ENCODE assay signal across 9 mouse cellular contexts in the genomic region with DNA sequence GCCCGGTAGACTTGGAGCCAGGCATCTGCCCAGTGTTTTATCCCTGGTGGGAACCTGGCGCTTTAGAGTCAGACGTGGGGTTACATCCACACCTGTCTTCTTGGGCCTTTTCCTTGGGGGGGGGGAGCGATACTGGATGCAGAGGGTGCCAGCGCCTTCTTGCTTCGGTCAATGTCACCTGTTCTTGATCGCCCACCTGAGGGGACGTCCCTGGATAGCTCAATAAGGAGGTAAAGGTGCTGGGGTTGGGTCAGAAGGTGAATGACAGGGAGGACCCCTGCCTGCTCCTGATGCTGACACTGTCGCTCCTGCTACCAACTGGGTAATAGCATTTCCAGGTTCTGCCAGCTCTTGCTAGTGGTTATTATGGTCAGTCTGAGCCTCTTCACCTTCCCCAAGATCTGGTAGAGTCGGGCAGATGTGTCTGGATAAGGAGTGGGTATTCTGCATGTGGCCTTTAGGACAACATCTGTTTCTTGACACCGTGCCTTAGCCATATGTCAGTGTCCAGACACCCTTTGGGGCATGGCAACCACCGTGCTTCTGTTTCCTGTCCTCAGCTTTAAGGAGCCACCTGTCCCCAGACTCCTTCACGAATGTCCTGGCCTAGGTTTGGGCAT. TPM values are rescaled to one million over a fixed set of nuclear protein-coding genes. Genes with fewer than 3 reads are reported as not detected.
DNase-seq lines count a peak whose midpoint lies in the region; ATAC-seq and TF ChIP-seq lines count a peak whose summit lies in the region.
"Had no signal": no experiment of that assay in that cellular context is flagged by ENCODE, and none has a peak within 500 bp of the region (broad histone marks: within the 10 kb centered on the region; RNA-seq: fewer than 3 reads in every experiment).

No protein-coding gene starts in this region.

- H3K9me3 ChIP-seq in E14TG2a.4 (ENCODE audit: low read length) = peaks cover 5% of the 10 kb centered on the region; the same call in 1 of the 2 replicates
- H3K9me3 ChIP-seq in forebrain, embryonic 15.5 days = no peaks in the 10 kb centered on the region
- no peaks in the 10 kb centered on the region for H3K9me3 ChIP-seq in liver, embryonic 15.5 days (replicated peaks)

- no peaks in the 10 kb centered on the region for H3K36me3 ChIP-seq in E14TG2a.4 (ENCODE audit: insufficient read depth, low read length)
- H3K36me3 ChIP-seq in forebrain, embryonic 15.5 days = no peaks in the 10 kb centered on the region
- H3K36me3 ChIP-seq in liver, embryonic 15.5 days (replicated peaks) = no peaks in the 10 kb centered on the region

- H3K4me1 ChIP-seq in E14TG2a.4 (replicated peaks; ENCODE audit: low read depth, low read length) = peaks cover 10% of the 10 kb centered on the region
- peaks cover 42% of the 10 kb centered on the region for H3K4me1 ChIP-seq in forebrain, embryonic 15.5 days
- H3K4me1 ChIP-seq in liver, embryonic 15.5 days (replicated peaks) = peaks cover 6% of the 10 kb centered on the region

- 15% methylated on average over 13 of the region's 13 CpGs for WGBS in forebrain, embryonic 15.5 days
- WGBS in liver, embryonic 15.5 days (ENCODE audit: insufficient replicate concordance) = 14% methylated on average over 13 of the region's 13 CpGs

- H3K27ac ChIP-seq in forebrain, embryonic 15.5 days (replicated peaks) = no peak overlapping the region
- no peak overlapping the region for H3K27ac ChIP-seq in liver, embryonic 15.5 days (replicated peaks)

- H3K27me3 ChIP-seq in E14TG2a.4 (ENCODE audit: insufficient read depth, low read length) = peaks cover 75% of the 10 kb centered on the region
- H3K27me3 ChIP-seq in forebrain, embryonic 15.5 days = peaks cover 47% of the 10 kb centered on the region; the same call in 1 of the 2 replicates
- H3K27me3 ChIP-seq in liver, embryonic 15.5 days = peaks cover 92% of the 10 kb centered on the region

- peak overlapping the region; percentile 76 for H3K9ac ChIP-seq in forebrain, embryonic 15.5 days (replicated peaks)
- H3K9ac ChIP-seq in liver, embryonic 15.5 days = no peak overlapping the region

- peak overlapping the region; percentile 99 for H3K4me2 ChIP-seq in forebrain, embryonic 15.5 days (replicated peaks)
- H3K4me2 ChIP-seq in liver, embryonic 15.5 days = 0 out of 2 replicates have a peak overlapping the region, but pooled peaks have one; percentile 67

- no peak for TF ChIP-seq CTCF in E14TG2a.4 (conservative IDR thresholded peaks at IDR 0.05; ENCODE audit: low read length)

- peak; percentile 19 to 39 for DNase-seq in cerebellum, adult 18-20 months
- no peak for DNase-seq in urinary bladder, adult 18-20 months (ENCODE audit: low spot score in 2 of 2)
- DNase-seq in frontal cortex, adult 2 months (ENCODE audit: extremely low spot score in 1 of 2, low spot score in 1 of 2) = no peak

- no peak for ATAC-seq in cerebellum, adult (ENCODE audit: insufficient number of reproducible peaks, low FRiP score, low TSS enrichment)
- no peak for ATAC-seq in forebrain, embryonic 15.5 days (replicated peaks)
- no peak for ATAC-seq in liver, embryonic 15.5 days (ENCODE audit: insufficient read depth)
- no peak for ATAC-seq in monocyte, adult 5-6 weeks (replicated peaks; ENCODE audit: insufficient number of reproducible peaks, low FRiP score, low TSS enrichment, poor library complexity, severe bottlenecking)

- H3K4me3 ChIP-seq in E14TG2a.4 (replicated peaks; ENCODE audit: low read length) = peak overlapping the region; percentile 87
- H3K4me3 ChIP-seq in forebrain, embryonic 15.5 days = peak overlapping the region; percentile 89
- no peak overlapping the region for H3K4me3 ChIP-seq in liver, embryonic 15.5 days (replicated peaks)
- H3K4me3 ChIP-seq: erythroblast, embryonic 14.5 days had no signal

RNA-seq across cellular contexts. Expression of gene Cacna2d2, which starts 1.4 kb away (rescaled TPM):
- 3.9 and 4.2 TPM in 2 replicates for polyA plus RNA-seq in forebrain, embryonic 15.5 days (2015; fragmentation: Nextera tagmentation; extraction: Ambion mirVana)
- polyA plus RNA-seq in liver, embryonic 15.5 days (2015; fragmentation: Nextera tagmentation; extraction: Ambion mirVana) = 0.02 TPM in 1 of 2 replicates, not detected in the other
- total RNA-seq in monocyte, adult 5-6 weeks (2017) = not detected in 3 replicates
- polyA plus RNA-seq in frontal cortex, adult 2 months (2012; rRNA removed) = 33.1 and 35.7 TPM in 2 replicates
- polyA plus RNA-seq: erythroblast, embryonic 14.5 days had no signal

Comparison
In these comparisons a context has a peak if more than half of its experiments do, and no peak if none do; other contexts are left out.
1. DNase-seq: peak in cerebellum, adult 18-20 months (2 of 2); none in urinary bladder, adult 18-20 months (0 of 2) and frontal cortex, adult 2 months (0 of 2).